13 mouse cellular contexts compared by ENCODE assay signal in genomic region chr19:15201262-15201661, GRCm38 (mm10).
DNase-seq lines count a peak whose midpoint lies in the region; ATAC-seq and TF ChIP-seq lines count a peak whose summit lies in the region.
"Had no signal": no experiment of that assay in that cellular context is flagged by ENCODE, and none has a peak within 500 bp of the region (broad histone marks: within the 10 kb centered on the region; RNA-seq: fewer than 3 reads in every experiment).

No protein-coding gene starts in this region.

- H3K36me3 ChIP-seq in lung, embryonic 14.5 days (ENCODE audit: insufficient read depth) = no peaks in the 10 kb centered on the region
- no peaks in the 10 kb centered on the region for H3K36me3 ChIP-seq in lung, postnatal 0 days (ENCODE audit: insufficient read depth, low read length)
- H3K36me3 ChIP-seq in embryonic facial prominence, embryonic 14.5 days (ENCODE audit: control insufficient read depth, insufficient read depth, low read length) = no peaks in the 10 kb centered on the region
- H3K36me3 ChIP-seq in midbrain, embryonic 15.5 days (replicated peaks) = no peaks in the 10 kb centered on the region
- H3K36me3 ChIP-seq: hindbrain, embryonic 15.5 days had no signal

- WGBS in lung, embryonic 14.5 days = 44% methylated on average over 3 of the region's 3 CpGs
- 42% methylated on average over 3 of the region's 3 CpGs for WGBS in lung, postnatal 0 days
- WGBS in embryonic facial prominence, embryonic 14.5 days = 24% methylated on average over 3 of the region's 3 CpGs
- WGBS in midbrain, embryonic 15.5 days = 8% methylated on average over 3 of the region's 3 CpGs

- H3K27ac ChIP-seq in lung, embryonic 14.5 days (ENCODE audit: low read depth) = no peak overlapping the region
- H3K27ac ChIP-seq in lung, postnatal 0 days (ENCODE audit: low read length) = no peak overlapping the region
- no peak overlapping the region for H3K27ac ChIP-seq in embryonic facial prominence, embryonic 14.5 days (replicated peaks; ENCODE audit: low read depth, low read length)
- no peak overlapping the region for H3K27ac ChIP-seq in midbrain, embryonic 15.5 days
- H3K27ac ChIP-seq: hindbrain, embryonic 15.5 days had no signal

- TF ChIP-seq EP300 in lung, postnatal 0 days (IDR thresholded peaks at IDR 0.05) = no peak

- H3K4me2 ChIP-seq in lung, embryonic 14.5 days = no peak overlapping the region
- no peak overlapping the region for H3K4me2 ChIP-seq in lung, postnatal 0 days (replicated peaks; ENCODE audit: low read depth, low read length)
- H3K4me2 ChIP-seq in embryonic facial prominence, embryonic 14.5 days (ENCODE audit: low read depth, low read length) = no peak overlapping the region
- no peak overlapping the region for H3K4me2 ChIP-seq in midbrain, embryonic 15.5 days
- H3K4me2 ChIP-seq: hindbrain, embryonic 15.5 days had no signal

- no peak overlapping the region for H3K4me3 ChIP-seq in lung, embryonic 14.5 days (ENCODE audit: low read depth, low read length)
- no peak overlapping the region for H3K4me3 ChIP-seq in lung, postnatal 0 days (ENCODE audit: low read depth, low read length)
- no peak overlapping the region for H3K4me3 ChIP-seq in embryonic facial prominence, embryonic 14.5 days (ENCODE audit: low read depth, low read length)
- no peak overlapping the region for H3K4me3 ChIP-seq in midbrain, embryonic 15.5 days
- H3K4me3 ChIP-seq: hindbrain, embryonic 15.5 days; megakaryocyte, embryonic 14.5 days had no signal

- intact Hi-C loops in heart, postnatal 36 days (cut with DNase I) = no loop called here

- TF ChIP-seq CTCF in lung, embryonic 14.5 days (IDR thresholded peaks at IDR 0.05; ENCODE audit: low read depth) = no peak
- TF ChIP-seq CTCF in lung, postnatal 0 days (IDR thresholded peaks at IDR 0.05) = no peak

- ATAC-seq in lung, embryonic 14.5 days (ENCODE audit: insufficient read depth) = no peak
- no peak for ATAC-seq in lung, postnatal 0 days
- no peak for ATAC-seq in embryonic facial prominence, embryonic 14.5 days (ENCODE audit: low read depth)
- ATAC-seq in midbrain, embryonic 15.5 days (replicated peaks) = peak; percentile 37; the same call in 1 of the 2 replicates
- ATAC-seq in erythroblast, adult 5-6 weeks (replicated peaks; ENCODE audit: low FRiP score, poor library complexity, severe bottlenecking) = no peak

- no peak overlapping the region for H3K9ac ChIP-seq in lung, embryonic 14.5 days
- no peak overlapping the region for H3K9ac ChIP-seq in lung, postnatal 0 days (replicated peaks; ENCODE audit: low read depth)
- no peak overlapping the region for H3K9ac ChIP-seq in embryonic facial prominence, embryonic 14.5 days (ENCODE audit: low read depth, low read length)
- no peak overlapping the region for H3K9ac ChIP-seq in midbrain, embryonic 15.5 days
- H3K9ac ChIP-seq: hindbrain, embryonic 15.5 days had no signal

- DNase-seq in heart, postnatal 4 days = peak; percentile 5
- no peak for DNase-seq in heart, postnatal 36 days
- peak; percentile 12 for DNase-seq in lung, embryonic 14.5 days
- DNase-seq in lung, postnatal 0 days (ENCODE audit: low spot score) = no peak
- DNase-seq in embryonic facial prominence, embryonic 14.5 days (ENCODE audit: low spot score) = peak; percentile 78
- no peak for DNase-seq in adipocyte (ENCODE audit: low spot score)
- DNase-seq: cerebellum, adult 2 months; right cerebral cortex, postnatal 25 days had no signal

- no peaks in the 10 kb centered on the region for H3K9me3 ChIP-seq in lung, embryonic 14.5 days (ENCODE audit: low read depth, low read length)
- H3K9me3 ChIP-seq in lung, postnatal 0 days (ENCODE audit: low read length) = no peaks in the 10 kb centered on the region
- no peaks in the 10 kb centered on the region for H3K9me3 ChIP-seq in embryonic facial prominence, embryonic 14.5 days (ENCODE audit: control insufficient read depth, low read length)
- H3K9me3 ChIP-seq in midbrain, embryonic 15.5 days = no peaks in the 10 kb centered on the region
- H3K9me3 ChIP-seq: hindbrain, embryonic 15.5 days had no signal

- H3K27me3 ChIP-seq in lung, embryonic 14.5 days (ENCODE audit: insufficient read depth, low read length) = no peaks in the 10 kb centered on the region
- no peaks in the 10 kb centered on the region for H3K27me3 ChIP-seq in lung, postnatal 0 days (replicated peaks; ENCODE audit: insufficient read depth, low read length)
- no peaks in the 10 kb centered on the region for H3K27me3 ChIP-seq in embryonic facial prominence, embryonic 14.5 days (replicated peaks; ENCODE audit: control insufficient read depth, insufficient read depth, low read length)
- no peaks in the 10 kb centered on the region for H3K27me3 ChIP-seq in midbrain, embryonic 15.5 days (replicated peaks)
- H3K27me3 ChIP-seq: CH12.LX; hindbrain, embryonic 15.5 days; megakaryocyte, embryonic 14.5 days had no signal

- no peaks in the 10 kb centered on the region for H3K4me1 ChIP-seq in lung, embryonic 14.5 days (ENCODE audit: insufficient read depth)
- no peaks in the 10 kb centered on the region for H3K4me1 ChIP-seq in lung, postnatal 0 days (ENCODE audit: insufficient read depth, low read depth, low read length)
- H3K4me1 ChIP-seq in embryonic facial prominence, embryonic 14.5 days (ENCODE audit: control insufficient read depth, insufficient read depth, low read length) = no peaks in the 10 kb centered on the region
- peaks cover 10% of the 10 kb centered on the region for H3K4me1 ChIP-seq in midbrain, embryonic 15.5 days
- H3K4me1 ChIP-seq: megakaryocyte, embryonic 14.5 days had no signal

Comparison
In these comparisons a context has a peak if more than half of its experiments do, and no peak if none do; other contexts are left out.
1. DNase-seq: peak in heart, postnatal 4 days (single experiment), lung, embryonic 14.5 days (single experiment) and embryonic facial prominence, embryonic 14.5 days (single experiment); none in heart, postnatal 36 days (0 of 2), lung, postnatal 0 days (single experiment) and adipocyte (single experiment).